Mouse (Mus musculus) frontal cortex, postnatal 14 days (tissue): ENCODE measurements around the gene Nxf7.
"Not testable (repeated sequence)": the region's sequence is repeated elsewhere in the genome, so short reads cannot be mapped to it uniquely, and the experiment has no call there.

Experiments used
- DNase-seq, 2 experiments: peaks; one replicate each; pipeline ENCODE4 v3.0.0; 2022; ENCODE audit warnings: low spot score in 2 of 2

Nxf7 gene

GRCm38 (mm10) chrX:135598677-135599076 lies at the start of gene Nxf7:
Gene Nxf7 (minus strand): TSS chrX:135598777.
- DNase-seq: no peak

GRCm38 (mm10) chrX:135627605-135628004 lies 29.0 kb upstream of the Nxf7 start, which contains the start of gene Prame:
Gene Prame (minus strand): TSS chrX:135627705.
- DNase-seq: no peak

GRCm38 (mm10) chrX:135601298-135602029 lies 2.9 kb upstream of the Nxf7 start:
- peak; percentile 8 to 14 for DNase-seq

- peak in 1 of 2 experiments; percentile 13 for DNase-seq
Measured at GRCm38 (mm10) chrX:135598096-135598495, 481 bp downstream of the Nxf7 start.

- no peak for DNase-seq
Measured at GRCm38 (mm10) chrX:135576412-135576811, 22.2 kb downstream of the Nxf7 start.

- DNase-seq: not testable (repeated sequence)
Measured at GRCm38 (mm10) chrX:135574958-135575628, 23.5 kb downstream of the Nxf7 start.

- DNase-seq: not testable (repeated sequence)
Measured at GRCm38 (mm10) chrX:135574261-135574957, 24.2 kb downstream of the Nxf7 start.

- peak; percentile 32 to 44 for DNase-seq
Measured at GRCm38 (mm10) chrX:135569467-135569866, 29.1 kb downstream of the Nxf7 start.

- not testable (repeated sequence) for DNase-seq
Measured at GRCm38 (mm10) chrX:135564934-135565333, 33.6 kb downstream of the Nxf7 start.

GRCm38 (mm10) chrX:135562841-135563240 lies 35.7 kb downstream of the Nxf7 start:
- no peak for DNase-seq

- not testable (repeated sequence) for DNase-seq
Measured at GRCm38 (mm10) chrX:135561693-135562092, 36.9 kb downstream of the Nxf7 start.

GRCm38 (mm10) chrX:135560933-135561332 lies 37.6 kb downstream of the Nxf7 start:
- DNase-seq: peak; percentile 4 to 40

- peak; percentile 13 to 25 for DNase-seq
Measured at GRCm38 (mm10) chrX:135559665-135560064, 38.9 kb downstream of the Nxf7 start.
